Mouse (Mus musculus): Measurements from ENCODE around the gene Ddx52. TPM values are rescaled to one million over a fixed set of nuclear protein-coding genes. Genes with fewer than 3 reads are reported as not detected.

Ddx52 gene
- polyA plus RNA-seq, 1 experiment from 2014 or later = 13.0 TPM

DNA sequence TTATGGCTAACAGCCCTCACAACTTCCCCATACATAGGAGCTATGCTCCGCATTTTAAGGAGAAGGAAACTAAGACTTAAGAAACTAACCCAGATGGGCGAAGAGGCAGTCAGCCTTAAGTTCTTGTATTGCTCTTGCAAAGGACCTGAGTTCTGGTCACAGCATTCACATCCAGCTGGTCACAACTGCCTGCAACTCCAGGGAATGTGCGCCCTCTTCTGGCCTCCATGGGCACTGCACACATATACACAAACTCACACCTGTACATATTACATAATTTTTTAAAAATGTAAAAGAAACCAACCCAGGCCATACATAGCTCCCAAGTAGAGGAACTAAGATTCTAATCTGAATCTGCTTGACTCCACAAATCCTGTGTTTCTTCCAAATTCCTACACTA, 14.8 kb upstream of the Ddx52 start:
- 50% methylated on average over 3 of the region's 3 CpGs for WGBS (ENCODE audit: insufficient replicate concordance)
- Histone ChIP-seq H3K4me2 (no peak overlapping the region), H3K9me3 (replicated peaks) (no peaks in the 10 kb centered on the region), H3K27ac (replicated peaks) (no peak overlapping the region), H3K27me3 (no peaks in the 10 kb centered on the region), H3K9ac (no peak overlapping the region), H3K4me1 (replicated peaks) (0 out of 2 replicates have a peak, but pooled peaks cover 3% of the 10 kb centered on the region), H3K4me3 (replicated peaks) (no peak overlapping the region), H3K36me3 (replicated peaks) (no peaks in the 10 kb centered on the region)
- ATAC-seq (ENCODE audit: insufficient read depth) = no peak

DNA sequence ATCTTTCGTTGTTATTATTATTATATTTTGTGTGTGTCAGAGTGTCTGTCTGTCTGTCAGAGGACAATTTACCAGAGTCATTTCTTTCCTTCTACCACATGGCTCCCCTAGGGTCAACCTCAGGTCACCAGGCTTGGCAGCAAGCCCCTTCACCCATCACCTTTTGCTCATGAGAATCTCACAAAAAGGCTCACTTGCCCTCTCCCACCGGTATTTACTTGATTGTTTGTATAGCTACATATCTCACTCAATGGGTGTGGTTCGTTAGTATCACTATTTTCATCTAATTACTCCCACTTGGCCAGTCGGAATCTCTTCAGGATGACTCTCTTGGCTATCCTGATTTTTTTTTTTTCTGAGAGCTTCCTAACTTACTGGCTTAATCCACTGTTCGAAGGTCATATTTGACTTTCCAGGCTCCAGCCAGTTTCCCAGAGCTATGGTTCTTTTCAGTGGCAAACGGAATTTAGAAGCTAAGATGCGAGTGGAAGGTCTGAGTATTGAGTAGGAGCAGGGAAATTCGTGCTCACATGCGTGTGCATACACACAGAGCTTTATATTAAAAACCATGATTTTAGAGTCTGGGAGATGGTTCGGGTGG, 9.3 kb upstream of the Ddx52 start:
- H3K4me1 ChIP-seq (replicated peaks) = no peaks in the 10 kb centered on the region
- H3K27me3 ChIP-seq = no peaks in the 10 kb centered on the region; the same call in 1 of the 2 replicates
- no peaks in the 10 kb centered on the region for H3K36me3 ChIP-seq (replicated peaks)
- no peak overlapping the region for H3K4me2 ChIP-seq
- no peaks in the 10 kb centered on the region for H3K9me3 ChIP-seq (replicated peaks)
- no peak for ATAC-seq (ENCODE audit: insufficient read depth)
- WGBS (ENCODE audit: insufficient replicate concordance) = 50% methylated on average over 10 of the region's 10 CpGs
- H3K9ac ChIP-seq = no peak overlapping the region
- peak overlapping the region; percentile 24; the same call in 1 of the 2 replicates for H3K27ac ChIP-seq (replicated peaks)
- no peak overlapping the region for H3K4me3 ChIP-seq (replicated peaks)

DNA sequence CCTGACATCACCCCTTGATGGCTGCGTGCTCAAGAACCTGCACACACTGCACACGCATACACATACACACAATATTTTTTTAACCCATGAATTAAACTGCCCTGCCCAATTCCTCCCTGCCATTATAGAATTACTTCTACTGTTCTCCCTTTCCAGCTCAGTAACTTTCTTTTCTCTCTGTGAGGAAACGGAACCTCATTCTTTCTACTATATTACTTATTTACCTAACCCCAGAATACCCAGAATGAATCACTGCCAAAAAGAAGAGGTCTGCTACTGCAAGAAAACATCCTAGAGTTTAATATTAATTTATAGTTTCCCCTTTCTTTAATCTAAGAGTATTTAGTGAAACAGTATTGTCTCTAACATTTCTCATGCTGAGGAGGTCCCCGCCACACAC, 8.5 kb upstream of the Ddx52 start:
- Histone ChIP-seq H3K4me2 (no peak overlapping the region), H3K4me3 (replicated peaks) (no peak overlapping the region), H3K27me3 (peaks cover 5% of the 10 kb centered on the region), H3K9ac (no peak overlapping the region), H3K36me3 (replicated peaks) (no peaks in the 10 kb centered on the region), H3K27ac (replicated peaks) (peak overlapping the region; percentile 24; the same call in 1 of the 2 replicates), H3K9me3 (replicated peaks) (no peaks in the 10 kb centered on the region), H3K4me1 (replicated peaks) (no peaks in the 10 kb centered on the region)
- ATAC-seq (ENCODE audit: insufficient read depth) = no peak
- WGBS (ENCODE audit: insufficient replicate concordance) = 73% methylated on average over 4 of the region's 4 CpGs

DNA sequence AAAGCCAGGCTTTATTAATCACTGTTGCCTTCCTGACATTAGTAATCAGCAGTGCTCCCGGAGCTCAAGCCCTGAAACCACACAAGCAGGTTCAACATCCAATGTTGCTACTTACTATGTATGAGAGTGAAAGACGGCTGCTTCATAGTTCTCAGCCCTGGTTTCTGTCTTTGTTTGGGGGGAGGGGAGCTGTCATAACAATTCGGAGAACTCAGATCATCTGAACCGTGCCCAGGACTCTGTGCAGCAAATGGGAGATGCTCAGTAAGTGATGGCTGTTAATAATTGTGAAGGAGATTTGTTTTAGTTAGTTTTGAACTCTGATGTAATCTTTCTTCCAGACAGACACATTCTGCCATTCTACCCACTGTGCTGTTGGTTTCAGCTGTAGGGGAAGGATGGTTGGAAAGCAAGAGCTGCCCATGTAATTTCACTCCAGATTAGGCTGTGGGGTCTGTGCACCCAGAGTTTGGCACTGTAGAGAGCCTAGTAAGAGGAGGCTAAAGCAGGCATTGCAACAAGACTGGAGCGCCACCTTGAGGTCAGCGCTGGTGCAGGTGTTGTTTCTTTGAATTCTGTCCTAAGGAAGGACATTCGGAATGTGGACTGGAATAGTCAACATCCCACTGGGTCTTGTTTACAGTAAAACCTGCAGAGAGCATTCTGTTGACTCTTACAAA, 5.7 kb upstream of the Ddx52 start:
- H3K27me3 ChIP-seq = peaks cover 5% of the 10 kb centered on the region
- H3K9ac ChIP-seq = no peak overlapping the region
- no peak overlapping the region for H3K27ac ChIP-seq (replicated peaks)
- no peak overlapping the region for H3K4me3 ChIP-seq (replicated peaks)
- H3K4me1 ChIP-seq (replicated peaks) = no peaks in the 10 kb centered on the region
- no peak for ATAC-seq (ENCODE audit: insufficient read depth)
- WGBS (ENCODE audit: insufficient replicate concordance) = 17% methylated on average over 7 of the region's 7 CpGs
- no peak overlapping the region for H3K4me2 ChIP-seq
- no peaks in the 10 kb centered on the region for H3K36me3 ChIP-seq (replicated peaks)
- no peaks in the 10 kb centered on the region for H3K9me3 ChIP-seq (replicated peaks)

DNA sequence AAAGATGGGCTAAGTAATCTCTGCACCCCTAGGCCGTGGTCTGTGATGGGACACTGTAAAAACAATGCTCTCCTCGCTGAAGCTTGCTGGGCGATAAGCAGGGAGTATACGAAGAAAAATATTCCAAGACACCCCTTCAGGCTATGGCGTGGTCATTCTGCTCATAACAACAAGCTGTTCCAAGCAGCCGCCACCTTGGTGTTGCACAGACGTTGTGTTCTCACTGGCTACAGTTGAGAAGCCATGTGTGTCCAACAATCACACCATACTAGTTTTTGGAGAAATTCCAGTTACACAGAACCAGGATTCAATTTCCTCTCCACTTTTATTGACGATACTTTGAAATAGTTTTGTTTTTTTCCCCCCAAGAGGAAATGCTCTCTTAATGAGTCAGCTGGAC, 3.3 kb upstream of the Ddx52 start:
- H3K27ac ChIP-seq (replicated peaks) = no peak overlapping the region
- H3K4me2 ChIP-seq = no peak overlapping the region
- H3K36me3 ChIP-seq (replicated peaks) = peaks cover 3% of the 10 kb centered on the region; the same call in 1 of the 2 replicates
- H3K27me3 ChIP-seq = peaks cover 5% of the 10 kb centered on the region
- peaks cover 16% of the 10 kb centered on the region for H3K4me1 ChIP-seq (replicated peaks)
- no peak overlapping the region for H3K9ac ChIP-seq
- H3K4me3 ChIP-seq (replicated peaks) = no peak overlapping the region
- H3K9me3 ChIP-seq (replicated peaks) = no peaks in the 10 kb centered on the region
- WGBS (ENCODE audit: insufficient replicate concordance) = 59% methylated on average over 8 of the region's 8 CpGs
- ATAC-seq (ENCODE audit: insufficient read depth) = no peak

DNA sequence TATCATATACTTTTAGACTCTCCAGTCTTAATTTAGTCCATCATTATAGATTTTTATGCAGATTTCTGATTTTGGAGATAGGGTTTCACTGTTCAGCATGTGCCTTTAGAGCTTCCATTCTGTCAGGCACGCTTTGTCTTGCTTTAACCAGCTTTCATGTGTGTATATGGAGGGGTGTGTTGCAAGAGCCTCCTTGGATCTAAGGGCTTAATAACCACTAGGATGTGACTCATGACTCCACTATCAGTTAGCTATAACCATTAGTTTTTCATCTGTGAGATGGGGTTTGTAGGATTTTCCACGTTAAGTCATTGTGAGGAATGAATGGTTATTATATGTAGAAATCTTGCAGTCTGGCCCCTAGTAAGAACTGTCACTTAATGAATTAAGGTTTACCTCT, 15.0 kb downstream of the Ddx52 start:
- no peak overlapping the region for H3K9ac ChIP-seq
- 85% methylated on average over 2 of the region's 2 CpGs for WGBS (ENCODE audit: insufficient replicate concordance)
- no peaks in the 10 kb centered on the region for H3K4me1 ChIP-seq (replicated peaks)
- H3K27ac ChIP-seq (replicated peaks) = no peak overlapping the region
- no peaks in the 10 kb centered on the region for H3K27me3 ChIP-seq
- ATAC-seq (ENCODE audit: insufficient read depth) = no peak
- H3K9me3 ChIP-seq (replicated peaks) = no peaks in the 10 kb centered on the region
- H3K4me2 ChIP-seq = no peak overlapping the region
- H3K4me3 ChIP-seq (replicated peaks) = no peak overlapping the region
- H3K36me3 ChIP-seq (replicated peaks) = peaks cover 92% of the 10 kb centered on the region

DNA sequence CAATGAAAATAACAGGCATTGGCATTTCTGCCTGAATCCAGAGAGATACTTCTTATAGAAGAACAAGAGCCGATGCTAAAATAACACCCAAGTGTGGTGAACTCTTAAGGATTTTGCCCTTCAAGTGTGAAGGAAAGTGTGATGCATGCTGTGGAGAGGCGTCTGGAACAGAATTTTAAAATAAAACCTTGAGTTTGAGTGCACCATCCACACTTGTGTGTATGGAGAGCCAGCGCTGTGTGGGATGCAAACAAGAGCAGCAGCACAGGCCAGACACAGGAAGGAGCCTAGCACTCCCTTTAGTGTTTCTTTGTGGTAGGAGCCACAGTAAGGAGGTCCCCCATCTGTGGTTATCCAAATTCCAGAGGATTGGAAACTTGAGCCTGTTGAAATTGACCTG, 20.1 kb downstream of the Ddx52 start:
- 68% methylated on average over 3 of the region's 3 CpGs for WGBS (ENCODE audit: insufficient replicate concordance)
- no peaks in the 10 kb centered on the region for H3K9me3 ChIP-seq (replicated peaks)
- no peak overlapping the region for H3K4me3 ChIP-seq (replicated peaks)
- no peaks in the 10 kb centered on the region for H3K27me3 ChIP-seq
- no peak for ATAC-seq (ENCODE audit: insufficient read depth)
- H3K4me2 ChIP-seq = no peak overlapping the region
- peaks cover 26% of the 10 kb centered on the region for H3K4me1 ChIP-seq (replicated peaks)
- no peak overlapping the region for H3K27ac ChIP-seq (replicated peaks)
- H3K36me3 ChIP-seq (replicated peaks) = peaks cover 58% of the 10 kb centered on the region
- H3K9ac ChIP-seq = no peak overlapping the region

DNA sequence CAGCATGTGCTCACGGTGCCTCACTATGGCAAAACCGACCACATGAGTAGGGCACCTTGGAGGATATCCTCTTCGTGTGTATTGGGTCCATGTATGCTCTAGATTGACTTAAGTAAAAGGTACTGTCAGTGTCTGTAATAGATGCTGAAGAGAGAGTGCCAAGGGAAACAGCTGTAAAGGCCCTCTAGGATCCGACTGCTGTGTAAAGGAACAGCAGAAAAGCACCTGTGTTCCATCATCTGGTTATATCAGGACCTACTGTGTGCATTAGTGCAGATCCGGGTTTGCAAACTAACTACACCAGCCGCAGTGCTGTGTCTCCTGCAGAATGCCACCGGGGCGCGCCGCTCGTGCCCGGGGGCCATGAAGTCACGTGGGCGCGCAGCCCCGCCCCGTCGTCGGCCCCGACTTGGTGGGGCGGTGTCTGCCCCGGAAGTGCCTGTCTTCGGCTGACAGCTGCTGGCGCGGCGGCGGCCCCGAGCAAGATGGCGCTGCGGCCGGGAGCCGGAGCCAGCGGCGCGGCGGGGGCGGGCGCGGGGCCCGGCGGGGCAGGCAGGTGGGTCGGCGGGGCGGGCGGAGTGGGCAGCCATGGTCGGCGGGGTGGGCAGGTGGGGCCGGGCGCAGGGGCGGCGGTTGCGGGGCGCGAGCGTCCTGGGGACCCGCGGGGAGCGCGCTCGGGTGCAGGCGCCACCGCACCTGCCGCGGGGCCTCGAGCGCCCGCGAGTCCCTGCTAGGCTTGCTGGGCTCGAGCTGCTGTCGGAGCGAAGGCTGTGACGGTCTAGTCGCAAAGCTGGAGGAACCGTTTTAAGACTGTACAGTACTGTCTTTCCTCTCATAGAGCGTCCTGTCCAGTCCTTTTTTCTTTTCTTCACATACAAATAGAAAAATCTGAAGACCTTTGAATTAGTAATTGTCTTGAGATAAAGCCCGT, 22.4 kb downstream of the Ddx52 start, which contains the start of gene Synrg:
Gene Synrg, plus strand, starts transcription at position 438 of the 931 bp plus-strand sequence.
- peak; percentile 94 for ATAC-seq (ENCODE audit: insufficient read depth)
- Histone ChIP-seq H3K9ac (peak within 1 kb of the TSS; percentile 75), H3K27me3 (no peaks in the 10 kb centered on the region), H3K36me3 (replicated peaks) (peaks cover 40% of the 10 kb centered on the region), H3K27ac (replicated peaks) (peak within 1 kb of the TSS; percentile 80), H3K4me2 (peak within 1 kb of the TSS; percentile 84), H3K9me3 (replicated peaks) (no peaks in the 10 kb centered on the region), H3K4me1 (replicated peaks) (peaks cover 41% of the 10 kb centered on the region), H3K4me3 (replicated peaks) (peak within 1 kb of the TSS; percentile 77)
- WGBS (ENCODE audit: insufficient replicate concordance) = 1% methylated on average over 67 of the region's 76 CpGs

DNA sequence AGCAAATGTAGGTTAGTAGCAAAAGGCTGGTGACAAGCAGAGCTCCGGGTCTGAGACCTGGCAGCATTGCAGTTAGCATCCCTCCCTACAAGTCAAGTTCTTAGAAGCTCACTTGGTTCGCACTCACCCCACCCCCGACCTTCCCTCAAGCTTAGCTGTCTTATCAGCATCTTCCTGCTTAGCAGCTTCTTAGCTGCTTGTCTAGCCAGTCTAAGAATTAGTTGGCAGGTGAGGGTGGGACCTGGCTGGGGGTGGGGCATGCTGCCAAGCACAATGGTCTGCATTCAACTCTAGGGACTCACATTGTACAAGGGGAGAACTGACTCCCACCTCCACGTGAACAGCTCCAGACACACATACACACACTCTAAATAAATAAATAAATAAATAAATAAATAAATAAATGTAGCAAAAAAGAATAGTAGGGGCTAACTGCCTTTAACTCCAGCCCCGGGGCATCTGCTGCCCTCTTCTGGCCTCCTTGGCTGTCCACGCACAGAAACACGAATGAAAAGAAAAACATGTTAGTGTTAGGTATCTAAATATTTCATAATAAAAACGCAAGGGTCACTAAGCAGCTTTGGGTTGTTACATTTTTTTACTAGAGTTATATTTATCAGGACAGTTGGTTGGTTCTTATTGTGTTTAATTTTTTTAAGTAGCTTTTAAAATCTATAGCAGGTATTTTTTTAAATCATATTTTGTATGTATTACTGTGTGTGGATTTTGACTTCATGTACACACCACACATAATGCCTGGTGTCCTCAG, 25.8 kb downstream of the Ddx52 start:
- Histone ChIP-seq H3K27me3 (no peaks in the 10 kb centered on the region), H3K9ac (no peak overlapping the region), H3K4me2 (peak overlapping the region; percentile 19; the same call in 1 of the 2 replicates), H3K27ac (replicated peaks) (no peak overlapping the region), H3K36me3 (replicated peaks) (peaks cover 30% of the 10 kb centered on the region), H3K9me3 (replicated peaks) (no peaks in the 10 kb centered on the region), H3K4me1 (replicated peaks) (peaks cover 41% of the 10 kb centered on the region), H3K4me3 (replicated peaks) (no peak overlapping the region)
- WGBS (ENCODE audit: insufficient replicate concordance) = 40% methylated on average over 8 of the region's 8 CpGs
- ATAC-seq (ENCODE audit: insufficient read depth) = no peak

DNA sequence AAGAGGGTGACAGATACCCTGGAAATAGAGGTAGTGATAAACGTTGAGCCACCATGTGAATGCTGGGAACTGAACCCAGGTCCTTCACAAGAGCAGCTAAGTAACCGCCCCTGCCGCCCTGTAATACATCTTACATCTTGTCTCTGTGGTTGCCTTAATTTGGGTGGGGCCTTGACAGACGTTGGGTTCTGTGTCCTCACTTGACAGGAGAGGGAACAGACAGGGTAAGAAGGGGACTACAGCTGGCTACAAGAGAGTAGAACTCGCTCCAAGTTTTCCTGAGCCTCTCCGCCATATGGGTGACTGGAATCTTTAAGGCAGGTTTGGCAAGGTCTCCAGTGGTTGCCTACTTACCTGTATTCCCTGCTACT, 26.3 kb downstream of the Ddx52 start:
- Histone ChIP-seq H3K4me1 (replicated peaks) (peaks cover 41% of the 10 kb centered on the region), H3K4me2 (no peak overlapping the region), H3K36me3 (replicated peaks) (peaks cover 29% of the 10 kb centered on the region), H3K27ac (replicated peaks) (no peak overlapping the region), H3K27me3 (no peaks in the 10 kb centered on the region), H3K9ac (no peak overlapping the region), H3K4me3 (replicated peaks) (no peak overlapping the region), H3K9me3 (replicated peaks) (no peaks in the 10 kb centered on the region)
- WGBS (ENCODE audit: insufficient replicate concordance) = 49% methylated on average over 6 of the region's 6 CpGs
- ATAC-seq (ENCODE audit: insufficient read depth) = no peak
